Mouse (Mus musculus) thymus, adult 2 months (tissue): Measurements from ENCODE around the gene Trim62.

ENCODE experiments used
- CTCF ChIP-seq: fragments of 200-500 bp; IDR thresholded peaks from 2 replicates; pipeline ENCODE4 v1.5.1; 2012; ENCODE audit warnings: mild to moderate bottlenecking, control low read depth, low read length, moderate library complexity, borderline replicate concordance; ENCODE audit not compliant: control insufficient read depth, poor library complexity, insufficient read depth; ENCODE audit errors: extremely low read depth
- POLR2A ChIP-seq: fragments of 200-500 bp; IDR thresholded peaks from 2 replicates; pipeline ENCODE4 v1.6.1; 2012; ENCODE audit warnings: mild to moderate bottlenecking, low read length, control low read depth, moderate library complexity; ENCODE audit not compliant: control insufficient read depth, poor library complexity, insufficient read depth; ENCODE audit errors: extremely low read depth

- TF ChIP-seq CTCF = no peak
- TF ChIP-seq POLR2A = no peak
Measured at GRCm38 (mm10) chr4:128942346-128942745, 59.0 kb downstream of the Trim62 start.
